Mouse (Mus musculus) mouse embryonic stem cell (cell line): ENCODE data around the gene C1qtnf2.

Experiments
- in situ Hi-C, 2 experiments: fragments of 300-500 bp; cut with MboI; formaldehyde crosslinking; loops; 1 replicate in 1 of 2; 3 replicates in 1 of 2; pipeline ENCODE4 v1.14.3; 2019 to 2020; ENCODE audit warnings: low sequenced_read_pairs in 2 of 2, low pct_unique_long_range_greater_than_20kb in 1 of 2, mixed read lengths in 1 of 2; ENCODE audit not compliant: unreplicated experiment in 1 of 2

C1qtnf2 gene

DNA sequence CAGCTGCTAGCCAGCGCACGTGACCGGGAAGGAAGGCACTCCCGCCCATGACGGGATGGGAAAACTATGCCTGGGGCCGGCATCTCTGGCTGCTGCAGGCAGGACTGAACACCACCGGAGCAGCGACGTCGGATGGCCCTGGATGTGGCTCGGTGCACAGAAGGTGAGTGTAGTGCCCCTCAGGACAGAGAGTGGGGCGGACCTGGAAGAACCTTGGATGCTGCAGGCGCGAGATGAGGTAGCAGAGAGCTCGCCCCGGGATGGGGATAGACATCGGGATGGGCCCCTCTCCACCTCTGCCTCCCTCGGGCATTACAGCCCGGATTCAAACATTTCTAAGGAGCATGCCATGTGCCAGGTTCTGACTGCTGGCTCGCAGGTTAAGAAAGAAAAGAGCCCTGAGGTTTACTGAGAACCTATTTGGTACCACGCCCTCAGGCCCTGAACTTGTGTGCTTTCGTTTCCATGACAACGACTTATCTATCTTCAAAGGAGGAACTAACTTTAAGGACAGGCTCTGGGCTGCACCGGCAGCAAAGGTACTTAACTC is at the start of gene C1qtnf2:
Gene C1qtnf2, plus strand, starts transcription at position 52 of the 550 bp plus-strand sequence.
- in situ Hi-C loops: no loop called here

DNA sequence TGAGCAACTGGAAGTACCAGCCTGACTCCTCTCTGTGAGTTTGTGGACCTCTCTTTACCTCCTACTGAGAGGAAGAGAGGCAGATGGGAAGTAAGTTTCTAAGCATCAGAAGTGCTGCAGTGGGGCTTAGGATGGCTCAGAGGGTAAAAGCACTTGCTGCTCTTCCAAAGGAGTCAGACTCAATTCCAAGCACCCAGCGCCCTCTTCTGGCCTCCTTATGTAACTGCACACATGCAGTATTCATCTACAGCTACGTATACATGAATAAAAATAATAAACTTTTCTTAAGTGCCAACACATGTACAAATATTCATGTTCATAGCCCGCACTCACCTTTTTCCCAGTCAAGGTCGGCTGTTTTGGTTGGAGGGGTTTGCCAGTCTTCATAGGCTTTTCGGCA is 49.7 kb upstream of the C1qtnf2 start:
- in situ Hi-C loops: no loop called here

DNA sequence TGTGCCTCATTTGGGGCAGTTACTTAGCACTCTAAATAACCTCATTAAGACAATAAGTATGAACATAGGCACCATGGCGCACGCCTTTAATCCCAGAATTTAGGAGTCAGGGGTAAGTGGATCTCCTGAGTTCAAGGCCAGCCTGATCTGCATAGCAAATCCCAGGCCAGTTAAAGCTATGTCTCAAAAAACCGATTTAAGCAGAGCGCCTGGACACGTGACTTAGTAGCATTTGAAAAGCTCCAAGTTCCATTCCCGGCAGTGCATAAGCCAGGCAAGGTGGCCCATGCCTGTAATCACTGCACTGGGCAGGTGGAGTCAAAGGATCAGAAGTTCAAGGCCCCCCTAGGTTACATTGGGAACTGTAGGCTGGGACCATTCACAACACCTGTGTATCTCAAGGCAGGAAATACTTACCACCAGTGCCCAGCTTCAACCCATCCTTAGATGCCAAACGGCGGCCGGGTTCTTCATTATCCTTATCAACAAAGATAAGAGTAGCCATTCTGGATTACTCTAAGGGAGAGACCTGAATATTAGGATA is 48.8 kb upstream of the C1qtnf2 start:
- in situ Hi-C loops: no loop called here

DNA sequence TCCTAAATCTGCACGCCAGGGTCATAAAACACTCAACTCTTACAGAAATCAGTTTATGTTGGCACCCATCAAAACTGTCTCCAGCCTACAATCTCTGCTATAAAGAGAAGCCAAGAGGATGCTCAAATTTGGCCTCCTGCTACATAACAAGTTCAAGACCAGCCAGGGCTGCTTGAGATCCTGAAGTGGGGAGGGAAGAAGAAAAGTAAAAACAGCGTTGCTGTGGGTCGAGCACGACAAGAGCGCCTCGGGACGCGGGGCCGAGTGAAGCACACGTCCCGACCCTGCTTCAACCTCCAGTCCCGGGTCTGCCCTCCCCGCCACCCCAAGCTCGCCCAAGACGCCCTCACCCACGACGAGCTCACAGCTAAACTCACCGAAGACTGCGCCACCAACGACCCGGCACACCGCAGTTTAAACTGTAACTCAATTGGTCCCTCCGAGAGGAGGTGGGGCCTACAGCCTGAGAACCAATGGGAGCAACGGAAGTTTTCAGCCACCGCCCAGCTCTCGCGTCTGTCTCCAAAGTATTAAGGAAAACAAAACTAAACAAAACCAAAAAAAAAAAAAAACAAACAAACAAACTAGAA is 48.2 kb upstream of the C1qtnf2 start, which contains the start of gene Pttg1:
Gene Pttg1, minus strand, starts transcription at position 428 of the 590 bp plus-strand sequence.
- in situ Hi-C loops: no loop called here

DNA sequence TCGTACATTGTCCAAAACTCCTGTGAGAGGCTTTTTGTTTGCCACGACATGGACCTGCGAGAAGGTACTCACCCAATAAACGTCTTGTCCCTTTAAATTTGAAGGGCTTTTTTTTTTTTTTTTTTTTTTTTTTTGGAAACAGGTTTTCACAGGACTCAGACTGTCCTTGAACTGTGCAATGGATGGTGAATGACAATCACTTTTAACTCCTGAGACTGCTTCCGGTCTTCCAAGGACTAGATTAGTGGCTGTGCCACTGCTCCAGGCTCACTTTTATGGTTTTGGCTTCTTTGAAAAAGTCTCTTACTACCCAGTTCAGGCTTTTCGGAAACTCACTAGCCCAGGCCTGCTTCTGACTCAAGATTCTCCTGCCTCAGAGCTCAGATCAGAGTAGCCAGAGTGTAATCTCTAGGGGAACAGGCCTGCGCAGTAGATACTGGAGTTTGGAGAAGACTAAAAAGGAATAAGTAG is 47.6 kb upstream of the C1qtnf2 start:
- in situ Hi-C loops: no loop called here

DNA sequence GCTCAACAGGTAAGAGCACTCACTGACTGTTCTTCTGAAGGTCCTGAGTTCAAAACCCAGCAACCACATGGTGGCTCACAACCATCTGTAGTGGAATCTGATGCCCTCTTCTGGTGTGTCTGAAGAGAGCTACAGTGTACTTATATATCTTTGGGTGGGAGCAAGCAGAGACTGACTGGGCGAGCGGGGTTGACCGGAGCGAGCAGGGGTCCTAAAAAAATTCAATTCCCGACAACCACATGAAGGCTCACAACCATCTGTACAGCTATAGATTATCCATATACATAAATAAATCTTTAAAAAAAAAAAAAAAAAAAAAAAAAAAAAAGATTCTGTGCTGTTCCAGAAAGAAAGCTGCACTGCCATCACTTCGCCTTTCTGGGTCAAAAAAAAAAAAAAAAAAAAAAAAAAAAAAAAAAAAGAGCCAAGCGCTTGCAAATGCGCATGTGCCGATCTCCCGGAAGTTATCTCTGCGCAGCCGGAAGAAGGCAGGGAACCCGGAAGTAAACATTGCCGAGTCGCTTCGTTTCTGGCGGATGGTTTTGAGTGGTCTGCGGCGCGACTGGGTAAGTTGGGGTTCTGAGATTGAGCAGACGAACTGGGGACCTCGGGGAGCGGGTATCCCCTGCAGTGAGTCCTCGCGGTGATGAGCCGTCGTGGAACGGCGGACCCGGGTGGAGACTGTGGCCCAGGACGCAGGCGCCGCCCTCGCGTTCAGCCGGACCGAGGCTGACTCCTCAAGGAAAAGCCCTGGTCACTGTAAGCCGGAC is 40.6 kb upstream of the C1qtnf2 start, which contains the start of gene Slu7:
Gene Slu7, plus strand, starts transcription at position 491 of the 770 bp plus-strand sequence.
- in situ Hi-C loops: no loop called here

DNA sequence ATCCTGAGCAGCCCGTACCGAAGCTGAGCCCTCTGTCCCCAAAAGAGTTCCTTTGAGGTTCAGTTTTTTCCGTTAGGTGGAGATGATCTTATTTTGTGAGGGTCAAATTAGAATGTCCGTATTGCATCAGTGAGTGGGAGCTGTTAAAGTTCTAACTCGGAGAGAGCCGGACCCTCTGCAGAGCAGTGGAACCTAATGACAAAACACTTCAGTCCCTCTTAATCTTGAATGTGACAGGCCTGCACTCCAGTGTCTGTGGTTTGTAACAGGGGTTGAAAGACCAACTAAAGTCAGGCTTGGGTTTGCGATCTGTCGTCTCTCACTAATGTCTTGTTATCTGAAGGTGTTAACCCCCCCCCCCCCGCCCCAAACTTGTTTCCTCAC is 40.1 kb upstream of the C1qtnf2 start:
- in situ Hi-C loops: no loop called here

DNA sequence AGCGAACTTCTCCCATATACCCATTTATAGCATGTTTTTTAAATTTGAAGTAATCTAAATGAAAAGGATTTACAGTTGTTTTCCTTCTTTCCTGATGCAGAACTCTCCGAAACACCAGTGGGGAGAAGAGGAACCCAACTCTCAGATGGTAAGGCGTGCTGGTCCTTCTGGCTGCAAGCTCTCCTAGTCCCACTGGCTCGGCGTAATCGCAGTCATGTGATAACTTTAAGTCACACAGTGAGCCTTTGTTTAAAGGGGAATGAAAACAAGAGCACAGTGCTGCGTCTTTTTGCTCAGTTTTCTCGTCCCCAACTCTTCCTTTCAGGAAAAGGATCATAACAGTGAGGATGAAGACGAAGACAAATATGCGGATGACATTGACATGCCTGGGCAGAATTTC is 33.0 kb upstream of the C1qtnf2 start:
- in situ Hi-C loops: no loop called here

DNA sequence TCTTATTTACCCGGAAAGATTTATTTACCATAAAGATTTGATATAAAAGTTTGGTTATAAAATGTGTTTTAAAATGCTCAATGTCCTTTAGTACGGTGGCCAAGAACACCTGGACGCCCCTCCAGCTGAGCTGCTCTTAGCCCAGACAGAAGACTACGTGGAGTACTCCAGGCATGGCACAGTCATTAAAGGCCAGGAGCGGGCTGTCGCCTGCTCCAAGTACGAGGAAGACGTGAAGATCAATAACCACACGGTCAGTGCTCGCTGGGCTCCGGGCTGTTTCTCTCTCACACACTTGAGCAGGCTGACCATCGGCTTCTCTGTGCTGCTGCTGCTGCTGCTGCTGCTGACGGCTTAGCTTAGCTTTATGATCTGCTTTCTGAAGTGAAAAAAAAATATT is 30.9 kb upstream of the C1qtnf2 start:
- in situ Hi-C loops: no loop called here

DNA sequence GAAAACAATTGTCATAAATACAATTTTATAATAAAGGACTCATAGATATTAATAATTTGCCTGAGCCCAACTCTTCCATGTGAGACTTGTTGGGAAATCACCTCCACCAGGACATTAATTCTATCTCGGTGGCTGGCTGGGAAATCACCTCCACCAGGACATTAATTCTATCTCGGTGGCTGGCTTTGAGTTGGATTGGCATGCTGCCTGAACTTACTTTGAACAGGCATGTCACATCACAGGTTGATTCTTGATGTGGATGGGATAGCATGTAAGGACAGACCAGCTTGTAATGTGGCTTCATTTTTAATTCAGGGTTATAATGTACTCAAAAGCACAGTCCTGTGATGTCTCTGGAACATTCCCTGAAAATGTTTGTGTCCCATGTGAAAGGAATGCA is 24.2 kb upstream of the C1qtnf2 start:
- in situ Hi-C loops: no loop called here

DNA sequence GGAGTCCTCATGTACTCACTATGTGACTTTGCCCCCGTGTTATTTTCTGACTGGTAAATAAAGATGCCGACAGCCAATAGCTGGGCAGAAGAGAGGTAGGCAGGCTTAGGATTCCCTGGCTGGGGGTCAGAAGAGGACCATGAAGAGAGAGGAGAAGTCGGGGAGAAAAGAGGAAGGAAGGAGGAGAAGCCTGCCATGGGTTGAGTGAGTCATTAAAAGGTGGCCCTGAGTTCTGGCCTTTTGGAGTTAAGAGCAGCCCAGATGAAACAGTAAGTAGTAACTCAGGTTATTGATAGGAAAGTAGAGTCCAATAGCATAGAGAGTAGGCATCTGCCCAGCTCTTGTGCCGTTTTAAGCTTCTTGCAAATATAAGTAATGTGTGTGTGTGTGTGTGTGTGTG is 22.8 kb upstream of the C1qtnf2 start:
- in situ Hi-C loops: no loop called here

DNA sequence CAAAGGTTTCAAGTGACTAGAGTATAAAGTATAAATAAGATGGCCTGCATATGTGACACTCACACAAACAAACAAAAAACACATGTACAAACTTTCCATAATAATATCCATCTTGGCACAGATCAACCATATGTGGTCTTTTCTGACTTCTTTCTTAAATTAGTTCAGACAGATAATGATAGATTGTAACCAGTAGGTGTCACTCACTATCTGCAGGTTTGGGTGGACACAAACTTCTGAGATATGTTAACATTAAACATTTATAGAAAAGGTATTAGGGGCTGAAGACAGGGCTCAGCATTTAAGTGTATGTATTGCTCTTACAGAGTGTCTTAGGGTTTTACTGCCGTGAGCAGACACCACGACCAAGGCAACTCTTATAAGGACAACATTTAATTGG is 21.8 kb upstream of the C1qtnf2 start:
- in situ Hi-C loops: no loop called here

DNA sequence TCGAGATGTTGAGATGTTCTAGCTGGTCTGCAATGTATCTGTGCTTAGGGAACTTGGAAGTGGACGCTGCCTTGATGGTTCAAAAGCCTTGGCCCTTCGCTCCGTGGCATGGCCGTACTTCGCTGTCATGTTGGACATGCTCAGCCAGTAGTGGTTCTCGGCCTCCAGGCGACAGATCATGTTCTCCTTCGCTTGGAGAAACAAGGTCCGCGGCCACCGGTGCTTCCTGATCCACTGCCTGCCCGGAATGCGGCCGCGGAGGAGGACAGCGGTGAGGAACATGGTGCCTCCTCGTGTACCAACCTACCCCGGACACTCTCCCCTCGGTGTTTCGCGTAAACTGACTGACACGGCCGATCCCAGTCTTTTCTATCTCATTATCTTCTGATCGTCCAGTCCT is 10.9 kb upstream of the C1qtnf2 start:
- in situ Hi-C loops: no loop called here

DNA sequence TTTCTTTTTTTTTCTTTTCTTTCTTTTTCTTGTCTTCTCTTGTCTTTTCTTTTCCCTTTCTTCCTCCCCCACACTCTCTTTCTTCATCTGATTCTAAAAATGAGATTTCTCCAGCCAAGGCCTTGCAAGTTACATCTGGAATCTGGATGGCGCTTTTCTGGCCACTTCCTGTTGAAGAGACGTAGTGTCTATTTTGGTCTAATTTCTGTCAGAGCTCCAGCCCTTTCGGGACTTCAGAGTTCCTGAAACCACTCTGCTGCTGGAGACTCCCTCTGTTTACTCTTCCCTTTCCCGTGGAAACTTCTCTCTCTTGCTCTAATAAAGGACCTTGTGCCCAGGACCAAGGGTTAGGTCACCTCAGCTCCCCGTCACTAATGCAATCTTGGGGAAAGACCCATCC is 4.0 kb upstream of the C1qtnf2 start:
- in situ Hi-C loops: no loop called here

DNA sequence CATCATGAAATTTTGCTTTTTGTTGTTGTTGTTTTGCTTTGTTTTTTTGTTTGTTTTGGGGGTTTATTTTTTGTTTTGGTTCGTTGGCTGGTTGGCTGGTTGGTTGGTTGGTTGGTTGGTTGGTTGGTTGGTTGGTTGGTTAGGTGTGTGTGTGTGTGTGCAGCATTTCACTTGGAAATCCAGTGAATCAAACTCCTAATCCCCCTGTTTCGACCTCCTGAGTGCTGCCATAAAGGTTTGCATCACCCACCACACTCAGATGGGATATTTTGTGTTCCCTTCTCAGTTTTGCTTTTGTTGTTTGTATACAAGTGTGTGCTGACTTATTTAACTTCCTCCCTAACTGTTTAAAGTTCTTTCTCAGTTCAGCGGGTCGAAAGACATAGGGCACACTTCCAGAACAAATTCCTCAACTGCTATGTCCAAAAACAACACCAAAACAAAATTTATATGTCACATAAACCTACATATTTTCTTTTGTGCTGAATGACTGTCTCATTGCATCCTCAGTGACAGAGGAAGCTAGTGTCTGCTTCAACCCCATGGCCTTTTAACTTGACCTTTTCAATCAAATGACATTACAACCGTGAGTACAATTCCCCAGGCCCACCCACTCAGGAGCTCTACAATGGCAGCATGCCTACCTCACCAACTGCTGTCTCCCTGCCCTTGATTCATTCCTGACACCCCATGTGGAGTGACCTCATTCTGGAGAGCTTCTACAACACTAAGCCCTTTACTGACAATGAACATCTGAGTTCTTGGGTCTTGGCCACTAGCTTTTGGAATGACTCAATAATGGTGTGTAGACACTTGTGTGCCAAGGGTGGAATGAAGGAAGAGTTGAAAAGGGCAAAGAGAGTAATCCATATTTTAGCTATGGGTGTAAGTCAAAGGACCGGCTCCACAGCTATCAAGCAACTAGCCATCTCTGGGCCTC is 2.9 kb upstream of the C1qtnf2 start:
- in situ Hi-C loops: no loop called here

DNA sequence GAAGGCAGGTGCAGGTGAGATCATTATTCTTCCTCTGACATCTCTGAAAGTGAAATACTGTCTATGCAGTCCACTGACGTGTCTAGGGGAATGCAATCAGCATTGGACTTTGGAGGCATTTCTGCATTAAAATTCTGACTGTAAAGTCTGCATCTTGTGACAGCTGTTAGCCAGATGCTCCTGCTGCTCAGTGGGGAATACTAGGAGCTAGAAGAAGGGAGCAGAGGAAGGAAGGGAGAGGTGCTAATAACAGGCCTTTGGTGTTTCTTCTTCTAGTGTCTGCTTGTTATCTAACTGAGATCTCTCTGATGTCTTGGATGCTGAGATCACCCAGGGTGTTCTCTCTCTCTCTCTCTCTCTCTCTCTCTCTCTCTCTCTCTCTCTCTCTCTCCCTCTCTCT is 961 bp upstream of the C1qtnf2 start:
- in situ Hi-C loops: no loop called here

DNA sequence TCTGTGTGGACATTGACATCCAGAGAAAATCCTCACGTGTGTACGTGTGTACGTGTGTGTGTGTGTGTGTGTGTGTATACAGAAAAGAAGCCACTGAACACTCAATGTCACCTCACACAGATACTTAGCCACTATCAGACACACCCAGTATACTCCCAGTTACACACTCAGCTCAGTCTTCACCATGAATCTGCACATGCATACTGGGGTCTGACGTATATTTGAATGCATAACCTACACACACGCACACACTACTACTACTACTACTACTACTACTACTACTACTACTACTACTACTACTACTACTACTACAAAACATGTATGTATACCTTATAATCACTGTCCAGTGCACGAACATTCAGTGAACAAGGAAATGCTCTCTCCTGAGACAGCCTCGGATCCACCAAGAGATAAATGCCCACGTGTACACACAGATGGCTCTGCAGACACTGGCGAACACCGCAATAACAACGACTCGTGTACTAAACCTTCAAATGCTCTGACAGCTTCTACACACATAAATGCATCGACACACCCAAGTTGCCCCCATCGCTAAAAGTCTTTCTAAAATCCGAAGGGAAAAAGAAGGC is 346 bp upstream of the C1qtnf2 start:
- in situ Hi-C loops: no loop called here

DNA sequence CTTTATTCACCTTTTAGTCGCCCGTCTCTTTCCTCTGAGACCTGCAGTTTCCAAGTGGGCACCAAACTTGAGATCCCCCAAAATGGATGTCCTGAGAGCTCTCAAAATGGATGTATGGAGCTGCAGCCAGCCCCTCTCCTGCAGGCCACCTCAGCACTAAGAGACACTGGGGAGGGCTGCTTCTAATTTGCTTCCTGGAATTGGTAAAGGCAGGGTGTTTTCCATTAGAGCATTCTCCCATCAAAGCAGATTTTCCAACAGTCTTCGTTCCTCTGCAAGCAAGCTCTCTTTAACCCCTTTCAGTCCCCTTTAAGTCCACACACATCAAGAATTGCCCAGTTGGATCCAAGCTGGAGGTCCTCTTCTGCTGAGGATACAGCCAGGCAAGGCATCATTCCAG is 5.3 kb downstream of the C1qtnf2 start:
- in situ Hi-C loops: no loop called here
